Mouse (Mus musculus) bone marrow macrophage, adult 2 months (primary cell): ENCODE data around the gene Cfap69.

ENCODE experiments used
- CTCF ChIP-seq: IDR thresholded peaks from 2 replicates; pipeline ENCODE4 v1.5.1; 2012; ENCODE audit warnings: low read depth, mild to moderate bottlenecking, low read length, moderate library complexity
- POLR2A ChIP-seq: IDR thresholded peaks from 2 replicates; pipeline ENCODE4 v1.6.1; 2012; ENCODE audit warnings: mild to moderate bottlenecking, low read depth, low read length, borderline replicate concordance

GRCm38 (mm10) chr5:5559079-5559740, 104.8 kb downstream of the Cfap69 start, which contains the start of gene Gtpbp10:
- no peak for TF ChIP-seq CTCF
- no peak for TF ChIP-seq POLR2A
